Mouse (Mus musculus) hindbrain, embryonic 13.5 days (tissue): ENCODE measurements at regions not wholly inside any gene's neighbourhood (a gene's known extent, or its start where the extent isn't known, plus 50 kb on each side); places are given as distances from the start of the nearest gene placed in this dataset.

Experiments
- ATAC-seq: fragments of 200-750 bp; cut with Nextera tagmentation; 2 replicates; pipeline ENCODE4 v1.8.0; 2017; ENCODE audit warnings: moderate TSS enrichment; ENCODE audit not compliant: low FRiP score
- H3K27ac ChIP-seq: fragments of 300-500 bp; sonication (generic); 2 replicates; pipeline ENCODE4 v1.5.1; 2015; ENCODE audit warnings: inconsistent platforms, mild to moderate bottlenecking, moderate library complexity
- H3K27me3 ChIP-seq: fragments of 300-500 bp; sonication (generic); 2 replicates; pipeline ENCODE4 v1.6.1; 2015; ENCODE audit warnings: mild to moderate bottlenecking, inconsistent platforms
- H3K36me3 ChIP-seq: fragments of 300-500 bp; sonication (generic); 2 replicates; pipeline ENCODE4 v1.6.1; 2015; ENCODE audit warnings: mild to moderate bottlenecking, inconsistent platforms
- H3K4me1 ChIP-seq: fragments of 300-500 bp; sonication (generic); replicated peaks from 2 replicates; pipeline ENCODE4 v1.6.1; 2015; ENCODE audit warnings: inconsistent platforms
- H3K4me2 ChIP-seq: fragments of 300-500 bp; sonication (generic); 2 replicates; pipeline ENCODE4 v1.6.1; 2015; ENCODE audit warnings: inconsistent platforms, mild to moderate bottlenecking, moderate library complexity
- H3K4me3 ChIP-seq: fragments of 300-500 bp; sonication (generic); 2 replicates; pipeline ENCODE4 v1.5.1; 2015; ENCODE audit warnings: mild to moderate bottlenecking, inconsistent platforms
- H3K9ac ChIP-seq: fragments of 300-500 bp; sonication (generic); 2 replicates; pipeline ENCODE4 v1.6.1; 2015; ENCODE audit warnings: mild to moderate bottlenecking, inconsistent platforms
- H3K9me3 ChIP-seq: fragments of 300-500 bp; sonication (generic); 2 replicates; pipeline ENCODE4 v1.6.1; 2016; ENCODE audit warnings: inconsistent platforms
- WGBS: fragments of 180-500 bp; shearing (Covaris S2); methylation state at CpG from one replicate; pipeline ENCODE4 v1.1.7; 2015; 5-methylcytosine and 5-hydroxymethylcytosine counted together

DNA sequence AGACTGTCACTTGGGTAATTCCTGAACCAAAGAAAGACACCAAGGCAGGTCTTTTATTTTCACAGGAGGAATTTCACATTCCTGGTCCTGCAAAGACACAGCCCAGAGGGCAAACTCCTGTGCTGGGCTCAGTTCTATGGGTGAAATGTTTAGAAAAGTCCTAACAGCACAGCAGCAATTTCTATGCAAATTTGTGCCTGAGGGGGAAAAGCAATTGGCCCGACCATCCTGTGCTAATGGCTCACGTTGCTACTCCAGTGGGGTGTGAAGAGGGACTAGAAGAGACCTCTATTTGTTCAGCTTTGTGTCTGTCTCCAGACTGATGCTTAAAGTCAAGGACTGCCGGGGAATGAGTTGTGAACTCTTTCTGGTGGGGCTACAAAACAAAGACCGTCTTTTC is 120.9 kb upstream of the Hnrnpa3 start:
- peaks cover 10% of the 10 kb centered on the region for H3K4me1 ChIP-seq
- no peak overlapping the region for H3K9ac ChIP-seq
- no peak for ATAC-seq
- peak overlapping the region; percentile 50; the same call in 1 of the 2 replicates for H3K27ac ChIP-seq
- no peaks in the 10 kb centered on the region for H3K27me3 ChIP-seq
- no peaks in the 10 kb centered on the region for H3K36me3 ChIP-seq
- no peak overlapping the region for H3K4me2 ChIP-seq
- no peaks in the 10 kb centered on the region for H3K9me3 ChIP-seq
- no peak overlapping the region for H3K4me3 ChIP-seq
- 27% methylated on average over 4 of the region's 4 CpGs for WGBS

DNA sequence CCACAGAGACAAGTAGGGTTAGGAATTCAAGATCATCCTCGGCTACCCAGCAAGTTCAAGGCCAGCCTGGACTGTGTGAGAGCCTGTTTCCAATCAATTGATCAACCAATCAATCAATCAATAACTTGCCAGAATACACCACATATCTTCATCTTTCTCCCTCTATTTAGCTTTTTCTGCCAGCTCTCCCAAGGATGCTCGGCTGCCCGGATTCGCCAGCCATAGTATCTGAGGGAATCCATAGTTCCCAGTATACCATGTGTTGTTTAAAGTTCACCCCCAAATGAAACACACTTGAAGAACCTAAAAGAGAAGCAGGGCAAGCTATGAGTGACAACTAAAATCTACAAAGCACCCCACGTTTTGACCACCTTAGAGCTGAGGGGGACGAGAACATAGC is 119.3 kb upstream of the Hnrnpa3 start:
- Histone ChIP-seq H3K4me2 (no peak overlapping the region), H3K36me3 (no peaks in the 10 kb centered on the region), H3K4me1 (peaks cover 10% of the 10 kb centered on the region), H3K9me3 (no peaks in the 10 kb centered on the region), H3K4me3 (no peak overlapping the region), H3K9ac (no peak overlapping the region), H3K27me3 (no peaks in the 10 kb centered on the region), H3K27ac (no peak overlapping the region)
- 92% methylated on average over 6 of the region's 6 CpGs for WGBS
- ATAC-seq: no peak

- Histone ChIP-seq H3K36me3 (no peaks in the 10 kb centered on the region), H3K9ac (no peak overlapping the region), H3K27ac (no peak overlapping the region), H3K27me3 (no peaks in the 10 kb centered on the region), H3K4me2 (no peak overlapping the region), H3K4me1 (peaks cover 7% of the 10 kb centered on the region), H3K9me3 (no peaks in the 10 kb centered on the region), H3K4me3 (no peak overlapping the region)
- ATAC-seq: no peak
- 88% methylated on average over 5 of the region's 5 CpGs for WGBS
Observed at GRCm38 (mm10) chr2:75542331-75542730, 116.7 kb upstream of the Hnrnpa3 start.

GRCm38 (mm10) chr2:75542781-75543180 is 116.3 kb upstream of the Hnrnpa3 start:
- H3K4me2 ChIP-seq: no peak overlapping the region
- H3K27me3 ChIP-seq: no peaks in the 10 kb centered on the region
- no peak overlapping the region for H3K4me3 ChIP-seq
- no peak overlapping the region for H3K27ac ChIP-seq
- no peak overlapping the region for H3K9ac ChIP-seq
- 73% methylated on average over 5 of the region's 5 CpGs for WGBS
- no peaks in the 10 kb centered on the region for H3K9me3 ChIP-seq
- H3K4me1 ChIP-seq: peaks cover 7% of the 10 kb centered on the region
- no peak for ATAC-seq
- no peaks in the 10 kb centered on the region for H3K36me3 ChIP-seq

DNA sequence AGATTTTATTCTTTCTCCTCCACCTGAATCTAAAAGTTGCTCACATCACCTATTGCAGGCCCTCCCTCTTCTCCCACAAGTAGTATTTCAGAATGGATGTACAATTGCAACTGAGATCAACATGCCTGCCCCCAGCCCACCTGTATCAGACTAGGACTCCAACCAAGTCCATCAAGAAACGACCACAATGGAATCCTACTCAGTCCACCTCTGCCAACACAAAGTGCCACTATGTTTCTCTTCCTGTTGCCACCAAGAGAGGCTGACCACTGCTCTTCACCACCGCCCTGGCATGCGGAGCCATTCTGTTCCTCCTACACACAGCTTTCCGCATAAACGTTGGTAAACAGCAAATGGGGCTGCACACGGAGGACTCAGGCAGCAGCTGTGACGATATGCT is 113.1 kb upstream of the Hnrnpa3 start:
- Histone ChIP-seq H3K27me3 (no peaks in the 10 kb centered on the region), H3K9me3 (no peaks in the 10 kb centered on the region), H3K4me2 (no peak overlapping the region), H3K4me1 (no peaks in the 10 kb centered on the region), H3K4me3 (no peak overlapping the region), H3K27ac (no peak overlapping the region), H3K9ac (no peak overlapping the region), H3K36me3 (no peaks in the 10 kb centered on the region)
- ATAC-seq: no peak
- WGBS: 90% methylated on average over 7 of the region's 7 CpGs

- no peaks in the 10 kb centered on the region for H3K36me3 ChIP-seq
- no peaks in the 10 kb centered on the region for H3K4me1 ChIP-seq
- H3K9ac ChIP-seq: no peak overlapping the region
- WGBS: 93% methylated on average over 8 of the region's 8 CpGs
- no peak for ATAC-seq
- no peak overlapping the region for H3K4me2 ChIP-seq
- H3K4me3 ChIP-seq: no peak overlapping the region
- no peaks in the 10 kb centered on the region for H3K9me3 ChIP-seq
- H3K27me3 ChIP-seq: no peaks in the 10 kb centered on the region
- no peak overlapping the region for H3K27ac ChIP-seq
Observed at GRCm38 (mm10) chr2:75555676-75556075, 103.4 kb upstream of the Hnrnpa3 start.

DNA sequence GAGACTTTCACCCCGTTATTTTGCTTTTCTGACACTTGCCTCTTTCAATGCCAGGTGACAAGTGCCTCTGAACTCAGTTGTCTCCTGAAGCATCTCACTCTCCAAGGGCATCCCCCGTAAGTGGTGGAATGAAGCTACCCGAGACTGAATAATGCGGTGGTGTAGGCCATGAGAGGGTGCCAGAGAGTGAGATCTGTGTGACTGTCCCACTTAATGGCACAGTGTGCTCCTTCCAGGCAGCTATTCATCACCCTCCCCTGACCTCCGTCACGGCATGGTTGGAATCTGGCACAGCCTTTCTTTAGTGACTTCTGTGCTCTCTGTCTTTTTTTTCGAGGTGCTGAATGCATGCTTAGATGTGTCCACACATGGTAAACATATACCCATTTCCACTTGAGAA is 102.3 kb upstream of the Hnrnpa3 start:
- ATAC-seq: no peak
- 0 out of 2 replicates have a peak, but pooled peaks cover 3% of the 10 kb centered on the region for H3K4me1 ChIP-seq
- no peaks in the 10 kb centered on the region for H3K9me3 ChIP-seq
- H3K27ac ChIP-seq: no peak overlapping the region
- WGBS: 50% methylated on average over 7 of the region's 7 CpGs
- H3K27me3 ChIP-seq: no peaks in the 10 kb centered on the region
- H3K9ac ChIP-seq: no peak overlapping the region
- no peak overlapping the region for H3K4me2 ChIP-seq
- no peak overlapping the region for H3K4me3 ChIP-seq
- H3K36me3 ChIP-seq: no peaks in the 10 kb centered on the region

GRCm38 (mm10) chr2:75557392-75557791 is 101.7 kb upstream of the Hnrnpa3 start:
- H3K27ac ChIP-seq: no peak overlapping the region
- no peak overlapping the region for H3K4me3 ChIP-seq
- 0 out of 2 replicates have a peak, but pooled peaks cover 3% of the 10 kb centered on the region for H3K4me1 ChIP-seq
- no peaks in the 10 kb centered on the region for H3K36me3 ChIP-seq
- H3K9ac ChIP-seq: no peak overlapping the region
- no peak overlapping the region for H3K4me2 ChIP-seq
- 81% methylated on average over 11 of the region's 11 CpGs for WGBS
- H3K27me3 ChIP-seq: no peaks in the 10 kb centered on the region
- H3K9me3 ChIP-seq: no peaks in the 10 kb centered on the region
- ATAC-seq: no peak

DNA sequence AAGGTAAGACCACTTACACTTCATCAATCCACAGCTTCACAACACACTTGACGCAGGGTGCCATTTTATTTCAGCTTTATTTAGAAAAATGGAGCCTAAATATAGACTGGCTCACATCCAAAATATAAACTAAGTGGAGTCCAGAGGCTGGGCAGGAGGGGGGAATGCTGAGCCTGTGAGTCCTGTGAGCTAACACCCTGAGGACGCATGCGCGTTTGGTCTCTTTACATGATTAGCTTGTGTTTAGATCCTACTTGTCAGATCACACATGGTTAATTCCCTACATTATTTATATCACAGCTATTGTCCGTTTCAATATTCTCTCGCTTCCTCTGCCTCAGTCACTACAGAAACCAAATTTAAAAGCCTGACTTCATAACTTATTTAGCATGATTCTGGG is 99.1 kb upstream of the Hnrnpa3 start:
- no peak for ATAC-seq
- Histone ChIP-seq H3K36me3 (no peaks in the 10 kb centered on the region), H3K27ac (no peak overlapping the region), H3K4me3 (no peak overlapping the region), H3K27me3 (no peaks in the 10 kb centered on the region), H3K9me3 (no peaks in the 10 kb centered on the region), H3K4me1 (0 out of 2 replicates have a peak, but pooled peaks cover 3% of the 10 kb centered on the region), H3K9ac (no peak overlapping the region), H3K4me2 (no peak overlapping the region)
- 65% methylated on average over 6 of the region's 6 CpGs for WGBS

DNA sequence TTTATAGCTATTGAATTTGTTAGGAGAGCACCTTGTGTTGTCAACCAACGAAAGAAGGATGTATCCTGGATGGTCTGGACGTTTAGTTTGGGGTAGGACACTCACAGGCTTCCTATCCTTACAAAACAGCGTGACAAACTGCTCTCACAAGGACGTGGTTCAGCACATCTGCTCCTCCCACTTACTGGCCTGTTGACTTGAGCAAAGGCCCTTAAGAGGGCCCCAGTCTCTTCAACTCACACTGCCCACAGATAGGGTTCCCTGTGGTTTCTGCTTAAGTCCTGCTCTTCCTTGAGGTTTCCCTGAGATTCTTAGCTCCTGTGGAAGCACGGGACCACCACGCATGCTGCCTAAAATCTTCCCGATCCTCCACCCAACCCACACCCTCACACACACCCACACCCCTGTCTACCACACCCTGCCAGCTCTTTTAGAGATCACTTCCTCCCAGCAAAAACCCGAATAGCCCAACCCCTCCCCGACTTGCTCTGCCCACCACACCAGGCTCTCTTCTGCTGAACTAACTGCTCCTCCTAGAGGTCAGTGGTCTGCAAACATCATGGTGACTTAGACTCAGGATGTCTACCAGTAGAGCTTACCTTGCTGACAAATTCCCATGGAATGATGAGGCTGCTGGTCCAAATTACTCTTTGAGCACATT is 95.7 kb upstream of the Hnrnpa3 start:
- Histone ChIP-seq H3K27me3 (no peaks in the 10 kb centered on the region), H3K9me3 (no peaks in the 10 kb centered on the region), H3K9ac (no peak overlapping the region), H3K4me3 (no peak overlapping the region), H3K4me1 (0 out of 2 replicates have a peak, but pooled peaks cover 3% of the 10 kb centered on the region), H3K36me3 (no peaks in the 10 kb centered on the region), H3K27ac (no peak overlapping the region), H3K4me2 (no peak overlapping the region)
- 65% methylated on average over 9 of the region's 9 CpGs for WGBS
- no peak for ATAC-seq

GRCm38 (mm10) chr2:75564809-75565208 is 94.3 kb upstream of the Hnrnpa3 start:
- 43% methylated on average over 5 of the region's 5 CpGs for WGBS
- H3K4me3 ChIP-seq: no peak overlapping the region

GRCm38 (mm10) chr2:75567131-75567530 is 91.9 kb upstream of the Hnrnpa3 start:
- no peak for ATAC-seq
- H3K4me2 ChIP-seq: no peak overlapping the region
- no peak overlapping the region for H3K4me3 ChIP-seq
- H3K27ac ChIP-seq: no peak overlapping the region
- H3K36me3 ChIP-seq: no peaks in the 10 kb centered on the region
- H3K27me3 ChIP-seq: no peaks in the 10 kb centered on the region
- no peaks in the 10 kb centered on the region for H3K9me3 ChIP-seq
- 91% methylated on average over 4 of the region's 4 CpGs for WGBS
- no peak overlapping the region for H3K9ac ChIP-seq
- H3K4me1 ChIP-seq: no peaks in the 10 kb centered on the region

More at GRCm38 (mm10) chr2:75564809-75565208, 94.3 kb upstream of the Hnrnpa3 start:
- H3K9ac ChIP-seq: no peak overlapping the region
- no peaks in the 10 kb centered on the region for H3K36me3 ChIP-seq
- no peak overlapping the region for H3K4me2 ChIP-seq
- ATAC-seq: no peak
- H3K4me1 ChIP-seq: 0 out of 2 replicates have a peak, but pooled peaks cover 3% of the 10 kb centered on the region
- no peaks in the 10 kb centered on the region for H3K27me3 ChIP-seq
- H3K27ac ChIP-seq: no peak overlapping the region
- H3K9me3 ChIP-seq: no peaks in the 10 kb centered on the region

- no peak for ATAC-seq
- Histone ChIP-seq H3K9me3 (no peaks in the 10 kb centered on the region), H3K4me1 (no peaks in the 10 kb centered on the region), H3K27me3 (no peaks in the 10 kb centered on the region), H3K9ac (no peak overlapping the region), H3K27ac (no peak overlapping the region), H3K4me3 (no peak overlapping the region), H3K4me2 (no peak overlapping the region), H3K36me3 (no peaks in the 10 kb centered on the region)
- WGBS: 89% methylated on average over 6 of the region's 6 CpGs
Observed at GRCm38 (mm10) chr2:75569756-75570155, 89.3 kb upstream of the Hnrnpa3 start.
